Mouse (Mus musculus): ENCODE measurements around the gene Tspan32. TPM values are rescaled to one million over a fixed set of nuclear protein-coding genes. Genes with fewer than 3 reads are reported as not detected.

The Tspan32 gene
- total RNA-seq, 2 experiments from 2014 or later, result 0.30 TPM; not detected in 1

DNA sequence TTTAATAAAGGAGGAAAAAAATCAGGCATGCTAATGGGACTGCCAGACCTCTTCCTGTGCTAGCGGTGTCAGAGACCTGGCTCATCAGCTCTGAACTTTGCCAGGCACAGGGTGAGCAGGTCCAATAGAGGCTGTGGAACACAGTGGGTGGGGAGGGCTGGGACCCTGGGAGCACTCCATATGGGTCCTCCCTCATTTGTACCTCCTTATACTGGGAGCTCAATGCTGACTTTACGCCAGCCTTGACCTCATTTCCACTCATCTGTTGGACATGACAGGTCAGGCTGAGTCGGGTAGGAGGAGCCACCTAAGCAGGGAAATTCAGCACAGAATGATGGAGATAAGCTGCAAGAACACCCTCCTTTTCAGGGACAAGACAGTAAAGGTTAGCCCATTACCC lies 63.1 kb downstream of the Tspan32 start:
- DNase-seq (ENCODE audit: low spot score in 2 of 2), result no peak
- intact Hi-C loops (cut with DNase I), result loop anchor here (5.0 kb wide), 1 partner anchor 56 kb away; no protein-coding TSS in a partner anchor

DNA sequence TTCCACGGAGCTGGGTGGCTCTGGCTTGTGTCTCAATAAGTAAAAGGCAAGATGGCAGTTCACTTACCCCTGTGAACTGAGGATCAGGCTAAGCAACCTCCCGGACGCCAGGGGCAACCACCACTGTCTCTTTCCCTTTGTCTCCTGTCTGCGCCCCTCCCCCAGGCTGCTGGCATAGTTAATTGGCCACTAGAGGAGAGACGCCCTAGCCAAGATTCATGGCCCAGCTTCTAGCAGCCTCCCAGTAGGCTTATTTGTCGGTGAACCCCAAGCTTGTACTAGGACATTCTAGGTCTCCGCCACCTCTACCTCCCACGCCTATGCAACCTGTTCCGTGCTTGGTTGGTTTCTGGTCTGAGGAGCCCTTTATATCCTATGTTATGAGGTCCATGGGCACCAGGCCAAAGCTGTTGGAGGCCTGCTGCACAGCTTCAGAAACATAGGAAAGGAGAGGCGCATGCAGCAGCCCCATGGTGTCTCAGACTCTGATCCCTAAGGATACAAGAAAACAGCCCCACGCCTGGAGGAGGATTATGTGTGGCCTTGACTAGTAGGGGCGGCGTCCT lies 63.6 kb downstream of the Tspan32 start:
- no peak for DNase-seq (ENCODE audit: low spot score in 2 of 2)
- intact Hi-C loops (cut with DNase I), result loop anchor here (5.0 kb wide), 1 partner anchor 56 kb away; no protein-coding TSS in a partner anchor

GRCm38 (mm10) chr7:143068882-143069591 lies 64.2 kb downstream of the Tspan32 start, which contains the start of gene Tssc4:
Gene Tssc4, plus strand, starts transcription at chr7:143069249.
- intact Hi-C loops (cut with DNase I), result loop anchor here (5.0 kb wide), 1 partner anchor 57 kb away; no protein-coding TSS in a partner anchor

More at GRCm38 (mm10) chr7:143068882-143069591, 64.2 kb downstream of the Tspan32 start, which contains the start of gene Tssc4:
- peak; percentile 99 for DNase-seq (ENCODE audit: low spot score in 2 of 2)

Other genes starting within 250 kb of the Tspan32 start
- 1 to 10 TPM in 1 of 2 experiments, under 1 TPM in 1; 0.62 to 2.1 TPM for gene Th, start 73.9 kb upstream of the Tspan32 start, total RNA-seq (2021)
- not detected for gene Ascl2, start 35.8 kb upstream of the Tspan32 start, total RNA-seq (2021)
- 100 to 1,000 TPM; 367 to 400 TPM for gene Cd81, start 47.7 kb downstream of the Tspan32 start, total RNA-seq (2021)
- 10 to 100 TPM; 41.1 to 50.0 TPM for gene Tssc4, start 64.2 kb downstream of the Tspan32 start, total RNA-seq (2021)
- gene Trpm5, start 89.6 kb downstream of the Tspan32 start, total RNA-seq (2021), result under 1 TPM in 1 of 2 experiments, not detected in 1; 0.19 TPM
- gene Kcnq1, start 101.3 kb downstream of the Tspan32 start, total RNA-seq (2021), result 1 to 10 TPM in 1 of 2 experiments, under 1 TPM in 1; 0.91 to 1.7 TPM